Mouse (Mus musculus): ENCODE measurements around the gene Olfr1331. TPM values are rescaled to one million over a fixed set of nuclear protein-coding genes. Genes with fewer than 3 reads are reported as not detected.

The Olfr1331 gene
- not detected in 2 replicates for total RNA-seq (2012; rRNA removed)
- not detected for polyA plus RNA-seq (2012; ENCODE audit: insufficient read depth in 1 of 2, insufficient read length in 2 of 2, low read depth in 1 of 2, low replicate concordance in 2 of 2, missing spikeins in 1 of 2)

DNA sequence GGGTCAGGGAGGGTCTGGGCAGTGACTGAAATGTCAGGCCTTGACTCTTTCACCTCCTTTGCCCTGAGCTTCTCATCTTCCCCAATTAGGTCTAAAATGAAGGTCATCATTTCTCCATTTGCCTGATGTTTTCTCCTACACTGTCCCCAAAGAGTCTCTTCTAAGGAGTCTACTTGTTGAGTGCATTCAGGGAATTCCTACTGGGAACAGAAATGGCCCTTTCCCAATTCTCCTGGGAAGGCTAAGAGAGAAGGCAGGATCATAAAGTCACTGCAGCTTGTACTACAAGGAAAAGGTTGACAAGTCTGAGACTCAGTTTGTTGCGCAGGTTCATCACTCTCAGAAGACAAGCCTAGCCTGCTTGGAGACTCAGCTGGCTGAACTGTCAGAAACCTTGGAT is at the start of gene Olfr1331:
Gene Olfr1331, plus strand, starts transcription at position 301 of the 400 bp plus-strand sequence.
- Histone ChIP-seq H3K36me3 (ENCODE audit: control insufficient read depth in 1 of 2, insufficient read depth in 2 of 2, low read length in 2 of 2) (no peaks in the 10 kb centered on the region), H3K79me2 (ENCODE audit: control insufficient read depth, insufficient read depth, low read length, poor library complexity) (no peaks in the 10 kb centered on the region), H3K4me3 (ENCODE audit: control insufficient read depth in 1 of 2, insufficient read depth in 1 of 2, low read depth in 2 of 2, low read length in 2 of 2) (no peak within 1 kb of the TSS), H3K27me3 (ENCODE audit: control insufficient read depth in 1 of 2, insufficient read depth in 2 of 2, low read length in 2 of 2) (no peaks in the 10 kb centered on the region; a peak in 1 of 4 replicates), H3K27ac (ENCODE audit: control insufficient read depth, low read depth, low read length) (no peak within 1 kb of the TSS), H3K9ac (ENCODE audit: control insufficient read depth, low read depth, low read length, poor library complexity, severe bottlenecking) (no peak within 1 kb of the TSS), H3K9me3 (replicated peaks; ENCODE audit: insufficient read depth, low read length) (no peaks in the 10 kb centered on the region), H3K4me1 (ENCODE audit: control insufficient read depth in 1 of 2, insufficient read depth in 2 of 2, low read length in 2 of 2) (no peaks in the 10 kb centered on the region)
- no peak for TF ChIP-seq MXI1 (IDR thresholded peaks at IDR 0.05; ENCODE audit: low read depth, low read length)
- TF ChIP-seq MAFK (IDR thresholded peaks at IDR 0.05; ENCODE audit: borderline replicate concordance, low read depth, low read length): no peak
- no peak for DNase-seq (ENCODE audit: low read depth, low spot score)

DNA sequence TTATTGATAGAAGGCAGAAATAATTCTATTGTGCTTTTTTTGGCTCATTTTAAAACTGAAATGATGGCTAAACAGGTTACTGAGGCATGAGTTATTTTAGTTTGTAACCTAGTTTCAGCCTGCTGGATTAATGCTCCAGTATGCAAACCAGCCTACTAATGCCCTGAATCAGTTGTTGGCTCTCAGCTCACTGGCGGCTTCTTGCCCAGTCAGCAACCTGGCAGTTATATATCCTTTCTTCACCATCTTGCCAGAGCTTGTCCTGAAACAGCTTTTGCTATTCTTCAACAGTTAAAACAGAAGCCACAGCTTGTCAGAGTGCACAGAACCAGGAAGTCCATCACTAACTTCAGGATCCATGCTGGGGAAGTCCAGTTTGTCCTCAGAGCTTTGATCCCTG is 45.5 kb upstream of the Olfr1331 start:
- no peaks in the 10 kb centered on the region for H3K9me3 ChIP-seq (replicated peaks; ENCODE audit: insufficient read depth, low read length)
- no peaks in the 10 kb centered on the region for H3K36me3 ChIP-seq (ENCODE audit: control insufficient read depth in 1 of 2, insufficient read depth in 2 of 2, low read length in 2 of 2)
- no peak overlapping the region for H3K4me3 ChIP-seq (ENCODE audit: control insufficient read depth in 1 of 2, insufficient read depth in 1 of 2, low read depth in 2 of 2, low read length in 2 of 2)
- no peaks in the 10 kb centered on the region for H3K27me3 ChIP-seq (ENCODE audit: control insufficient read depth in 1 of 2, insufficient read depth in 2 of 2, low read length in 2 of 2)
- H3K27ac ChIP-seq (ENCODE audit: control insufficient read depth, low read depth, low read length): no peak overlapping the region
- H3K9ac ChIP-seq (ENCODE audit: control insufficient read depth, low read depth, low read length, poor library complexity, severe bottlenecking): no peak overlapping the region
- no peak for TF ChIP-seq BHLHE40 (IDR thresholded peaks at IDR 0.05; ENCODE audit: borderline replicate concordance, low read depth, low read length)
- no peak for TF ChIP-seq POLR2AphosphoS5 (IDR thresholded peaks at IDR 0.05; ENCODE audit: borderline replicate concordance, low read depth, low read length)
- no peak for TF ChIP-seq CHD2 (IDR thresholded peaks at IDR 0.05; ENCODE audit: low read length)
- no peak for TF ChIP-seq MAZ (IDR thresholded peaks at IDR 0.05; ENCODE audit: low read depth, low read length)
- TF ChIP-seq NRF1 (IDR thresholded peaks at IDR 0.05; ENCODE audit: insufficient read depth, low read depth, low read length, poor library complexity, severe bottlenecking): no peak
- no peak for TF ChIP-seq USF2 (IDR thresholded peaks at IDR 0.05; ENCODE audit: borderline replicate concordance in 1 of 2, insufficient read depth in 1 of 2, low read depth in 1 of 2, low read length in 2 of 2)
- no peak for TF ChIP-seq NELFE (IDR thresholded peaks at IDR 0.05; ENCODE audit: low read depth, low read length)
- no peak for TF ChIP-seq MYC (IDR thresholded peaks at IDR 0.05; ENCODE audit: low read depth, low read length)
- TF ChIP-seq E2F4 (IDR thresholded peaks at IDR 0.05; ENCODE audit: borderline replicate concordance, low read depth, low read length): no peak
- no peak for TF ChIP-seq MXI1 (IDR thresholded peaks at IDR 0.05; ENCODE audit: low read depth, low read length)
- TF ChIP-seq HCFC1 (IDR thresholded peaks at IDR 0.05; ENCODE audit: low read depth, low read length): no peak
- no peak for TF ChIP-seq USF1 (IDR thresholded peaks at IDR 0.05; ENCODE audit: low read depth, low read length)
- no peak for TF ChIP-seq KAT2A (conservative IDR thresholded peaks at IDR 0.05; ENCODE audit: low read depth, low read length)
- TF ChIP-seq MAFK (IDR thresholded peaks at IDR 0.05; ENCODE audit: borderline replicate concordance, low read depth, low read length): no peak
- no peak for TF ChIP-seq RAD21 (IDR thresholded peaks at IDR 0.05; ENCODE audit: low read depth, low read length)
- no peak for TF ChIP-seq ZKSCAN1 (IDR thresholded peaks at IDR 0.05; ENCODE audit: low read depth, low read length)
- no peak for TF ChIP-seq ZMIZ1 (IDR thresholded peaks at IDR 0.05; ENCODE audit: low read depth, low read length)
- no peak for TF ChIP-seq MAX (IDR thresholded peaks at IDR 0.05; ENCODE audit: low read length)
- TF ChIP-seq GATA1 (IDR thresholded peaks at IDR 0.05; ENCODE audit: low read depth, low read length): no peak
- TF ChIP-seq ZC3H11A (IDR thresholded peaks at IDR 0.05; ENCODE audit: low read depth, low read length): no peak
- no peak for DNase-seq (ENCODE audit: low read depth, low spot score)
- no peaks in the 10 kb centered on the region for H3K79me2 ChIP-seq (ENCODE audit: control insufficient read depth, insufficient read depth, low read length, poor library complexity)
- H3K4me1 ChIP-seq (ENCODE audit: control insufficient read depth in 1 of 2, insufficient read depth in 2 of 2, low read length in 2 of 2): no peaks in the 10 kb centered on the region

Measured in MEL (cell line).